Mouse (Mus musculus) MEL (cell line): ENCODE data around the gene Ptger1. TPM values are rescaled to one million over a fixed set of nuclear protein-coding genes. Genes with fewer than 3 reads are reported as not detected.

ENCODE experiments used
- DNase-seq: peaks from one replicate; pipeline ENCODE4 v3.0.0; 2011; ENCODE audit warnings: low read depth, low spot score
- H3K27ac ChIP-seq: 2 replicates; pipeline ENCODE4 v1.5.1; 2012; ENCODE audit warnings: low read depth, mild to moderate bottlenecking, control low read depth, low read length, moderate library complexity; ENCODE audit not compliant: control insufficient read depth
- H3K27me3 ChIP-seq, 2 experiments: fragments of 150-350 bp in 1 of 2; sonication (generic) in 1 of 2; 2 replicates each; pipeline ENCODE4 v1.6.1; 2012; ENCODE audit warnings: low read length in 2 of 2, mild to moderate bottlenecking in 2 of 2, improper control_type of control experiment in 1 of 2, moderate library complexity in 1 of 2; ENCODE audit not compliant: insufficient read depth in 2 of 2, control insufficient read depth in 1 of 2
- H3K36me3 ChIP-seq, 2 experiments: 2 replicates each; pipeline ENCODE4 v1.6.1; 2012 to 2014; ENCODE audit warnings: low read length in 2 of 2, improper control_type of control experiment in 1 of 2, inconsistent platforms in 1 of 2, mild to moderate bottlenecking in 1 of 2; ENCODE audit not compliant: insufficient read depth in 2 of 2, control insufficient read depth in 1 of 2
- H3K4me1 ChIP-seq, 2 experiments: fragments of 150-350 bp in 1 of 2; sonication (generic) in 1 of 2; 2 replicates each; pipeline ENCODE4 v1.6.1; 2012; ENCODE audit warnings: low read length in 2 of 2, improper control_type of control experiment in 1 of 2, mild to moderate bottlenecking in 1 of 2; ENCODE audit not compliant: insufficient read depth in 2 of 2, control insufficient read depth in 1 of 2
- H3K4me3 ChIP-seq, 2 experiments: fragments of 150-350 bp in 1 of 2; sonication (generic) in 1 of 2; 2 replicates each; pipeline ENCODE4 v1.5.1; 2012; ENCODE audit warnings: low read depth in 2 of 2, low read length in 2 of 2, mild to moderate bottlenecking in 2 of 2, moderate library complexity in 2 of 2, control low read depth in 1 of 2, improper control_type of control experiment in 1 of 2; ENCODE audit not compliant: control insufficient read depth in 1 of 2, insufficient read depth in 1 of 2
- H3K79me2 ChIP-seq: 2 replicates; pipeline ENCODE4 v1.6.1; 2012; ENCODE audit warnings: mild to moderate bottlenecking, low read length, moderate library complexity; ENCODE audit not compliant: control insufficient read depth, poor library complexity, insufficient read depth
- H3K9ac ChIP-seq: 2 replicates; pipeline ENCODE4 v1.6.1; 2012; ENCODE audit warnings: low read depth, mild to moderate bottlenecking, control low read depth, low read length, moderate library complexity; ENCODE audit not compliant: control insufficient read depth, poor library complexity, severe bottlenecking
- H3K9me3 ChIP-seq: fragments of 150-350 bp; sonication (generic); replicated peaks from 2 replicates; pipeline ENCODE4 v1.6.1; 2012; ENCODE audit warnings: mild to moderate bottlenecking, low read length, improper control_type of control experiment, moderate library complexity; ENCODE audit not compliant: insufficient read depth
- BHLHE40 ChIP-seq: IDR thresholded peaks from 2 replicates; pipeline ENCODE4 v1.6.1; 2012; ENCODE audit warnings: low read depth, mild to moderate bottlenecking, inconsistent platforms, low read length, improper control_type of control experiment, borderline replicate concordance
- CHD1 ChIP-seq: IDR thresholded peaks from 2 replicates; pipeline ENCODE4 v1.6.1; 2012; ENCODE audit warnings: low read depth, mild to moderate bottlenecking, inconsistent platforms, low read length, improper control_type of control experiment
- CHD2 ChIP-seq: IDR thresholded peaks from 2 replicates; pipeline ENCODE4 v1.6.1; 2011; ENCODE audit warnings: low read length, improper control_type of control experiment
- CTCF ChIP-seq, 3 experiments: IDR thresholded peaks in 2 of 3; conservative IDR thresholded peaks in 1 of 3; 2 replicates each; pipeline ENCODE4 v1.5.1; 2011 to 2012; ENCODE audit warnings: low read length in 3 of 3, low read depth in 2 of 3, mild to moderate bottlenecking in 2 of 3, improper control_type of control experiment in 1 of 3, inconsistent platforms in 1 of 3, mixed read lengths in 1 of 3, moderate library complexity in 1 of 3; ENCODE audit not compliant: control insufficient read depth in 1 of 3, insufficient read depth in 1 of 3, poor library complexity in 1 of 3, severe bottlenecking in 1 of 3
- E2F4 ChIP-seq: IDR thresholded peaks from 2 replicates; pipeline ENCODE4 v1.6.1; 2011; ENCODE audit warnings: low read depth, low read length, improper control_type of control experiment, borderline replicate concordance
- ELF1 ChIP-seq: IDR thresholded peaks from 2 replicates; pipeline ENCODE4 v1.6.1; 2014; ENCODE audit warnings: low read depth, mild to moderate bottlenecking, inconsistent platforms, low read length, improper control_type of control experiment, moderate library complexity
- EP300 ChIP-seq, 2 experiments: IDR thresholded peaks; 2 replicates each; pipeline ENCODE4 v1.6.1; 2011; ENCODE audit warnings: improper control_type of control experiment in 2 of 2, low read length in 2 of 2, low read depth in 1 of 2, mild to moderate bottlenecking in 1 of 2
- ETS1 ChIP-seq: IDR thresholded peaks from 2 replicates; pipeline ENCODE4 v1.6.1; 2012; ENCODE audit warnings: low read depth, mild to moderate bottlenecking, inconsistent platforms, low read length, improper control_type of control experiment, moderate library complexity
- HCFC1 ChIP-seq: IDR thresholded peaks from 2 replicates; pipeline ENCODE4 v1.6.1; 2012; ENCODE audit warnings: low read depth, mild to moderate bottlenecking, inconsistent platforms, low read length, improper control_type of control experiment, moderate library complexity
- KAT2A ChIP-seq: conservative IDR thresholded peaks from 2 replicates; pipeline ENCODE4 v1.6.1; 2012; ENCODE audit warnings: low read depth, low read length, improper control_type of control experiment, inconsistent platforms
- MAFK ChIP-seq: IDR thresholded peaks from 2 replicates; pipeline ENCODE4 v1.6.1; 2011; ENCODE audit warnings: low read depth, mild to moderate bottlenecking, low read length, improper control_type of control experiment, borderline replicate concordance
- MAZ ChIP-seq: IDR thresholded peaks from 2 replicates; pipeline ENCODE4 v1.6.1; 2012; ENCODE audit warnings: low read depth, mild to moderate bottlenecking, inconsistent platforms, low read length, improper control_type of control experiment
- MEF2A ChIP-seq: IDR thresholded peaks from 2 replicates; pipeline ENCODE4 v1.6.1; 2014; ENCODE audit warnings: low read depth, mild to moderate bottlenecking, inconsistent platforms, low read length, improper control_type of control experiment; ENCODE audit not compliant: poor library complexity, insufficient replicate concordance, severe bottlenecking; ENCODE audit errors: extremely low read depth
- MYB ChIP-seq: IDR thresholded peaks from 2 replicates; pipeline ENCODE4 v1.6.1; 2011; ENCODE audit warnings: mild to moderate bottlenecking, low read depth, low read length, improper control_type of control experiment
- MYC ChIP-seq: IDR thresholded peaks from 2 replicates; pipeline ENCODE4 v1.6.1; 2011; ENCODE audit warnings: low read depth, mild to moderate bottlenecking, low read length, improper control_type of control experiment, moderate library complexity
- NELFE ChIP-seq: IDR thresholded peaks from 2 replicates; pipeline ENCODE4 v1.6.1; 2011; ENCODE audit warnings: low read depth, low read length, improper control_type of control experiment
- NRF1 ChIP-seq: IDR thresholded peaks from 2 replicates; pipeline ENCODE4 v1.6.1; 2014; ENCODE audit warnings: low read depth, mild to moderate bottlenecking, inconsistent platforms, low read length, improper control_type of control experiment, moderate library complexity; ENCODE audit not compliant: poor library complexity, insufficient read depth, severe bottlenecking
- POLR2A ChIP-seq, 2 experiments: IDR thresholded peaks; 2 replicates each; pipeline ENCODE4 v1.6.1; 2011 to 2012; ENCODE audit warnings: low read length in 2 of 2, mild to moderate bottlenecking in 2 of 2, control low read depth in 1 of 2, improper control_type of control experiment in 1 of 2, low read depth in 1 of 2, moderate library complexity in 1 of 2; ENCODE audit not compliant: control insufficient read depth in 1 of 2, insufficient read depth in 1 of 2, poor library complexity in 1 of 2
- POLR2AphosphoS2 ChIP-seq: IDR thresholded peaks from 2 replicates; pipeline ENCODE4 v1.6.1; 2011; ENCODE audit warnings: low read length, improper control_type of control experiment
- POLR2AphosphoS5 ChIP-seq: IDR thresholded peaks from 2 replicates; pipeline ENCODE4 v1.6.1; 2012; ENCODE audit warnings: low read depth, borderline replicate concordance, mild to moderate bottlenecking, inconsistent platforms, low read length, moderate library complexity, mixed read lengths
- RAD21 ChIP-seq: IDR thresholded peaks from 2 replicates; pipeline ENCODE4 v1.6.1; 2011; ENCODE audit warnings: mild to moderate bottlenecking, low read depth, low read length, improper control_type of control experiment
- RCOR1 ChIP-seq: IDR thresholded peaks from 2 replicates; pipeline ENCODE4 v1.6.1; 2012; ENCODE audit warnings: low read depth, mild to moderate bottlenecking, inconsistent platforms, low read length, improper control_type of control experiment
- SIN3A ChIP-seq: IDR thresholded peaks from 2 replicates; pipeline ENCODE4 v1.6.1; 2012; ENCODE audit warnings: low read length, improper control_type of control experiment, inconsistent platforms
- TAL1 ChIP-seq: IDR thresholded peaks from 2 replicates; pipeline ENCODE4 v1.6.1; 2012; ENCODE audit warnings: mild to moderate bottlenecking, inconsistent platforms, low read length, moderate library complexity, mixed read lengths
- TBP ChIP-seq: IDR thresholded peaks from 2 replicates; pipeline ENCODE4 v1.8.0; 2011; ENCODE audit warnings: low read depth, low read length, improper control_type of control experiment
- TCF12 ChIP-seq: IDR thresholded peaks from 2 replicates; pipeline ENCODE4 v1.6.1; 2014; ENCODE audit warnings: low read depth, mild to moderate bottlenecking, inconsistent platforms, low read length, improper control_type of control experiment, moderate library complexity
- USF2 ChIP-seq, 2 experiments: IDR thresholded peaks; 2 replicates each; pipeline ENCODE4 v1.6.1; 2011 to 2012; ENCODE audit warnings: improper control_type of control experiment in 2 of 2, low read length in 2 of 2, borderline replicate concordance in 1 of 2, inconsistent platforms in 1 of 2, low read depth in 1 of 2, mild to moderate bottlenecking in 1 of 2; ENCODE audit not compliant: insufficient read depth in 1 of 2
- ZNF384 ChIP-seq: IDR thresholded peaks from 2 replicates; pipeline ENCODE4 v1.6.1; 2012; ENCODE audit warnings: low read depth, mild to moderate bottlenecking, inconsistent platforms, low read length, improper control_type of control experiment
- polyA plus RNA-seq, 2 experiments: library from polyadenylated mRNA; stranded (reverse) in 1 of 2; unstranded in 1 of 2; fragments of >175 nt in 1 of 2; fragments of >200 nt in 1 of 2; gene quantifications; 2 replicates each; pipeline versions ENCODE4 v1.2.1 to v1.2.4; 2012; ENCODE audit warnings: low replicate concordance in 2 of 2, low read depth in 1 of 2; ENCODE audit not compliant: insufficient read length in 2 of 2, insufficient read depth in 1 of 2, missing spikeins in 1 of 2
- total RNA-seq: library from RNA; depleted of rRNA; stranded (reverse); fragments of 300-350 nt; gene quantifications from 2 replicates; pipeline ENCODE4 v1.2.3, GENCODE M21; 2012

The Ptger1 gene
- total and polyA plus RNA-seq, 3 experiments: 3.1 to 4.0 TPM; not detected in 1

DNA sequence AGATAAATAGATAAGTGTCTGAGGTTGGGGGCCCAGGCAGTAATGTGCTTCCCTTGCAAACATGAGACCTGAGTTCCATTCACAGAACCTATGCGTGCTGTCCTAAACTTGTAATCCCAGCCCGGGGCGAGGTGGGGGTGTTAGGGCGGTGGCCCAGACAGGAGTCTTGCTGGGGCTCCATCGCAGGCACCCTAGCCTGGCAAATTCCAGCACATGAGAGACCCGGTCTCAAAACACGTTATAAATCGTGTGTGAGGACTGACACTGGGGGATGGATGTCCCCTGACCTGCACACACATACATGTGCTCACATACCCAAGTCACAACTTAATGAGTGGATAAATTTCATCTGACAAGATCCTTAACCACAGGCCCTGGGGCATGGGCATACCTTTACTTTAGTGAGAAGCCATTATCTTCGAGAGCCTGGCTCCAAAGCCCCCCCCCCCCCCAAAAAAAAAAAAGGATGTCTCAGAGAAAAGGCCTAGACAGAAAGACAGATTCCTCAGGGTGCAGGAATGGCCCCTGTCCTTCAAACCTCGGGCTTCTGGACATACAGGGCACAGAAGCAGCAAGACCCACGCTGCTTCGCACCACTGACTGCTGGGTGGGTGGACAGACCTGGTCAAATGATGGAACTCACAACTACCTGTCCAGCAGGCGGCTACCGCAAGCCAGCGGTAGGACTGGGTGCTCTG, 44.6 kb upstream of the Ptger1 start:
- no peak for DNase-seq
- TF ChIP-seq MEF2A: no peak
- TF ChIP-seq NELFE: no peak
- no peak for TF ChIP-seq MAZ
- TF ChIP-seq RCOR1: no peak
- TF ChIP-seq CHD2: no peak
- no peak for TF ChIP-seq ETS1
- no peak for TF ChIP-seq CTCF (IDR thresholded peaks at IDR 0.05 in 2 of 3, conservative IDR thresholded peaks at IDR 0.05 in 1 of 3; ENCODE audit: control insufficient read depth in 1 of 3, insufficient read depth in 1 of 3, low read depth in 2 of 3, low read length in 3 of 3, poor library complexity in 1 of 3, severe bottlenecking in 1 of 3)
- TF ChIP-seq HCFC1: no peak
- no peak for TF ChIP-seq POLR2AphosphoS2
- no peak for TF ChIP-seq EP300 (IDR thresholded peaks at IDR 0.05; ENCODE audit: low read depth in 1 of 2, low read length in 2 of 2)
- no peak for TF ChIP-seq NRF1
- TF ChIP-seq E2F4: no peak
- no peak for TF ChIP-seq ELF1
- TF ChIP-seq CHD1: no peak
- TF ChIP-seq POLR2A (IDR thresholded peaks at IDR 0.05; ENCODE audit: control insufficient read depth in 1 of 2, insufficient read depth in 1 of 2, low read depth in 1 of 2, low read length in 2 of 2, poor library complexity in 1 of 2): no peak
- no peak for TF ChIP-seq MYB
- no peak for TF ChIP-seq SIN3A
- H3K27ac ChIP-seq: peak overlapping the region; percentile 80

DNA sequence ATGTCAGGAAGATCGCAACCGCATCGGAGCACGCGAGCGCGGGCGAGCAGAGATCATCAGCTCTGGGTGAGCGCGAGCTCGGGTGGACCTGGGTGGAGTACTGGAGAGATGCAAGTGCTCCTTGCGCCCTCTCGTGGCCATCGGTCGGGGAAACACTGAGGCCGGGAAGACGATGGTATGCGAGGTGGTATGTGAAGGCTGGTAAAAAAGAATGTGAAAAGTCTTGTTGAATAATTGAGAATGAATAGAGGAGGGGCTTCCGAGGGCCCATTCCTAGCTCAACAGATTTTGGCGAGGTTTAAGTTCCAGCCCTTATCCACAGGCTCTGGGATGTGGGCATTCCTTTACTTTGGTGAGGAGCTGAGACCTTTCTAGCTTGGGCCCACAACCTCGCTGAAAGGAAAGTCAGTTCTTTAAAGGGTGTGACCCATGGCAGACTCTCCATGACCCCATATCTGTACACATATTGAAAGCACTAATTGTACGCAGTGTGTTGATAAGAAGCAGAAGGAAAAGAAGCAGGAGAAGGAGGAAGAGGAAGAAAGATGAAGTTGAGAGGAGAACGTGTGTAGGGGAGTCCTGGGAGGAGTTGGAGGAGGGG, 44.0 kb upstream of the Ptger1 start:
- Histone ChIP-seq H3K27me3 (no peaks in the 10 kb centered on the region), H3K36me3 (peaks cover 0 to 13% of the 10 kb centered on the region in 2 experiments; a peak in 2 of 4 replicates), H3K4me3 (peak overlapping the region; percentile 53 to 76), H3K79me2 (no peaks in the 10 kb centered on the region; the same call in 1 of the 2 replicates), H3K9ac (peak overlapping the region; percentile 56), H3K9me3 (no peaks in the 10 kb centered on the region), H3K27ac (peak overlapping the region; percentile 80), H3K4me1 (peaks cover 5 to 23% of the 10 kb centered on the region in 2 experiments)
- peak; percentile 88 for DNase-seq
- 0 out of 2 replicates have a peak, but pooled peaks have one; percentile 31 for TF ChIP-seq NELFE
- peak in 1 of 2 experiments; percentile 24; a peak in 1 of 4 replicates for TF ChIP-seq POLR2A (IDR thresholded peaks at IDR 0.05; ENCODE audit: control insufficient read depth in 1 of 2, insufficient read depth in 1 of 2, low read depth in 1 of 2, low read length in 2 of 2, poor library complexity in 1 of 2)
- TF ChIP-seq MYB: no peak
- TF ChIP-seq TCF12: peak; percentile 76; the same call in 1 of the 2 replicates
- no peak for TF ChIP-seq KAT2A
- no peak for TF ChIP-seq POLR2AphosphoS5
- no peak for TF ChIP-seq RCOR1
- TF ChIP-seq BHLHE40: 0 out of 2 replicates have a peak, but pooled peaks have one; percentile 21
- no peak for TF ChIP-seq TBP
- TF ChIP-seq MYC: 0 out of 2 replicates have a peak, but pooled peaks have one; percentile 9
- TF ChIP-seq MAFK: no peak
- peak; percentile 57 for TF ChIP-seq TAL1
- 0 out of 2 replicates have a peak, but pooled peaks have one; percentile 9 for TF ChIP-seq ZNF384
- TF ChIP-seq USF2 (IDR thresholded peaks at IDR 0.05; ENCODE audit: borderline replicate concordance in 1 of 2, insufficient read depth in 1 of 2, low read depth in 1 of 2, low read length in 2 of 2): no peak
- peak; percentile 47 for TF ChIP-seq RAD21
- TF ChIP-seq CTCF (IDR thresholded peaks at IDR 0.05 in 2 of 3, conservative IDR thresholded peaks at IDR 0.05 in 1 of 3; ENCODE audit: control insufficient read depth in 1 of 3, insufficient read depth in 1 of 3, low read depth in 2 of 3, low read length in 3 of 3, poor library complexity in 1 of 3, severe bottlenecking in 1 of 3): peak; percentile 65 to 75 (median 68)
- TF ChIP-seq HCFC1: peak; percentile 55
- TF ChIP-seq ELF1: no peak

More for the DNA sequence above, 44.6 kb upstream of the Ptger1 start:
- Histone ChIP-seq H3K4me1 (peaks cover 5 to 23% of the 10 kb centered on the region in 2 experiments), H3K9me3 (no peaks in the 10 kb centered on the region), H3K4me3 (peak overlapping the region; percentile 53 to 76), H3K9ac (peak overlapping the region; percentile 56), H3K79me2 (no peaks in the 10 kb centered on the region; the same call in 1 of the 2 replicates), H3K27me3 (no peaks in the 10 kb centered on the region), H3K36me3 (peaks cover 0 to 13% of the 10 kb centered on the region in 2 experiments; a peak in 2 of 4 replicates)
